Mouse (Mus musculus): ENCODE results near the gene Atrnl1.

Atrnl1 gene

GRCm38 (mm10) chr19:57610476-57611261, at the start of gene Atrnl1:
Gene Atrnl1, plus strand, starts transcription at chr19:57611034.
- DNase-seq: peak; percentile 86

- DNase-seq: no peak
Observed at GRCm38 (mm10) chr19:57561486-57561885, 49.3 kb upstream of the Atrnl1 start.

GRCm38 (mm10) chr19:57569040-57569439, 41.8 kb upstream of the Atrnl1 start:
- no peak for DNase-seq

GRCm38 (mm10) chr19:57572360-57573237, 38.2 kb upstream of the Atrnl1 start:
- peak; percentile 22 for DNase-seq

GRCm38 (mm10) chr19:57573470-57573869, 37.4 kb upstream of the Atrnl1 start:
- DNase-seq: no peak

GRCm38 (mm10) chr19:57575027-57575426, 35.8 kb upstream of the Atrnl1 start:
- DNase-seq: no peak

- DNase-seq: no peak
Observed at GRCm38 (mm10) chr19:57576836-57577235, 34.0 kb upstream of the Atrnl1 start.

- no peak for DNase-seq
Observed at GRCm38 (mm10) chr19:57577256-57577655, 33.6 kb upstream of the Atrnl1 start.

GRCm38 (mm10) chr19:57580962-57581361, 29.9 kb upstream of the Atrnl1 start:
- DNase-seq: peak; percentile 54

- DNase-seq: no peak
Observed at GRCm38 (mm10) chr19:57585231-57585792, 25.5 kb upstream of the Atrnl1 start.

- DNase-seq: no peak
Observed at GRCm38 (mm10) chr19:57586172-57586571, 24.7 kb upstream of the Atrnl1 start.

GRCm38 (mm10) chr19:57589516-57589915, 21.3 kb upstream of the Atrnl1 start:
- DNase-seq: no peak

- DNase-seq: no peak
Observed at GRCm38 (mm10) chr19:57590895-57591294, 19.9 kb upstream of the Atrnl1 start.

- DNase-seq: no peak
Observed at GRCm38 (mm10) chr19:57591631-57592030, 19.2 kb upstream of the Atrnl1 start.

- no peak for DNase-seq
Observed at GRCm38 (mm10) chr19:57592355-57592754, 18.5 kb upstream of the Atrnl1 start.

GRCm38 (mm10) chr19:57599126-57599525, 11.7 kb upstream of the Atrnl1 start:
- DNase-seq: no peak

GRCm38 (mm10) chr19:57600233-57600929, 10.5 kb upstream of the Atrnl1 start:
- DNase-seq: no peak

- DNase-seq: no peak
Observed at GRCm38 (mm10) chr19:57600930-57601328, 9.9 kb upstream of the Atrnl1 start.

GRCm38 (mm10) chr19:57603593-57603992, 7.2 kb upstream of the Atrnl1 start:
- no peak for DNase-seq

- no peak for DNase-seq
Observed at GRCm38 (mm10) chr19:57605941-57606340, 4.9 kb upstream of the Atrnl1 start.

GRCm38 (mm10) chr19:57606351-57606750, 4.5 kb upstream of the Atrnl1 start:
- no peak for DNase-seq

- DNase-seq: no peak
Observed at GRCm38 (mm10) chr19:57609361-57610057, 1.3 kb upstream of the Atrnl1 start.

All from right cerebral cortex, postnatal 14 days (tissue).